Mouse (Mus musculus): ENCODE results near the gene Gm20696.

Gene Gm20696

GRCm38 (mm10) chr6:99344966-99345365, 321.6 kb downstream of the Gm20696 start:
- DNase-seq, result no peak

DNA sequence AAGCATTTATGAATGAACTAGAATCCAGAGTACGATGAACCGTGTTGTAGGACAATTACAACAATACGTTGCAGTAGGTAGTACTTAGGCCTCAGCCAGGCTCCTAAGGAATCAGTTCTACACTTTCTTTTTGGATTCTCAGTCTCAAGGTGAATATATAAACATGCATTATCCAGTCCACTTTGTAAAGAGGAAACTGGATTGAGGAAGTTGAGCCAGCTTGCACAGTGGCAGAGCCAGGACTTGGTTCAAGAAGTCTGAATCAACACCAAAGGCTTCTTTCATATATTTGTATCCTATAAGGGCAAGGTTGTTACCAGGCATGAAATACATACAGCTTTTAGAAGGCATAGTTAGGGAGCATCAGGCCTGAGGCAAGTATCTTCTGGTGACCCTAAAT, 322.2 kb downstream of the Gm20696 start:
- DNase-seq, result no peak

DNA sequence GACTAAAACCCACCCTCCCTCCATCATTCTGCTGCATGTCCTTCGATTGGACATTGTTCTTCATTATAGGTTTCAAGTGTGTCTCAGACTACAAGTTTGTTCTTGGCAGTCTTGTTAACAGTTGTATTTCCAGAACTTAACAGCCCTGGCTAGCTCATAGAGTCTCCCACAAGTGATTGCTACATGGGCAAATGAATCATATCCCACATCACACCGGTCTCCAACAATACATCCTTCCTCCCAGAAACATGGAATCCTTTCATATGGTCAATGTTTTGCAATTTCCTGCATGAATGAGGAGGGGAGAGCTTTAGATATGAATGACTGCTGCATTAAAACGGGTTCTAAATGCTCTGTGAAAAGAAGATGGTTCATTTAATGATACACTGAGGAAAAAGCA, 322.8 kb downstream of the Gm20696 start:
- DNase-seq, result no peak

DNA sequence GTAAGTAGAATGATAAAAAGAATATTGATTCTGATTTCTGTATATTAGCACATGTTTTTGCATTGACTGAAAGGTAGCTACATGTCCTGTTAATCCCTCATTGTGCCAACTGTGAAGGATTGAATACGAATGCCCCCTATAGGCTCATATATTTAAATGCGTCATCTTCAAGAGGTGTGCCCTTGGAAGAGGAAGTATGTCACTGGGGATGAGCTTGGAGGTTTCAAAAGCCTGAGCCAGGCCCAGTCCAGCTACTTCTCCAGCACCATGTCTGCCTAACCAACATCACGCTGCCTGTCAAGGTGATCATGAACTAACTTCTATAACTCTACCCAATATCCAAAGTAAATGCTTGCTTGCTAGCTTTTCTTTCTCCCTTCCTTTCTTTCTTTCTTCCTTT, 324.2 kb downstream of the Gm20696 start:
- no peak for DNase-seq

DNA sequence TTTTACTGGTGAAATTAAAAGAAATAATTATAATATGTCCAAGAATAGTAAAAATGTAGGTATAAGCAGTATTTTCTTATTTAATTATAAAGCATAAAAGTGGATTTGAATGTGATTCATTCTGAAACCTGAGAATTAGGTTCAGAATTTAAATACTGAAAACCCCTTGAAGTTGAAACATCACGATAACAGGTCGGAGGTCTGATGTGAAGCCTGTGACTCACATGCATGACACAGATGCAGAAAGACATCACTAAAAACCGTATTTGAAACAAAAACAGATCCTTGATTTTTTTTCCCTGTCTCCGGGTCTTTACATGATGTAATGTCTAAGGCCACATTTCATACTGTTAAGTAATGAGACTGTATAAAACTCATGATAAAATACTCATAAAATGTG, 325.7 kb downstream of the Gm20696 start:
- no peak for DNase-seq

GRCm38 (mm10) chr6:99339986-99340721, 326.4 kb downstream of the Gm20696 start:
- DNase-seq, result no peak

DNA sequence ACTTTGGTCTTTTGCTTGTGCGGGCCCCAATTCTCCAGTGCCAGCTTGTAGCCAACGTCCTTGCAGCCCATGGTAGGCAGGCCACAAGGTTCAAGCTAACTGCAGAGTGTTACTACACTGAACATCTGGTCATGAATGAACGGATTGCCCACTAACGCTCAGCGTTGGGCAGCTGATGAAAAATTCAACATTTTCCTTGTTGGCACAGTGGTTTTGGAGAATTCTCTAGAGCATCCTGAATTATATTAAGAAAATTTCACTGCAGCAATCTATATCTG, 327.3 kb downstream of the Gm20696 start:
- no peak for DNase-seq

DNA sequence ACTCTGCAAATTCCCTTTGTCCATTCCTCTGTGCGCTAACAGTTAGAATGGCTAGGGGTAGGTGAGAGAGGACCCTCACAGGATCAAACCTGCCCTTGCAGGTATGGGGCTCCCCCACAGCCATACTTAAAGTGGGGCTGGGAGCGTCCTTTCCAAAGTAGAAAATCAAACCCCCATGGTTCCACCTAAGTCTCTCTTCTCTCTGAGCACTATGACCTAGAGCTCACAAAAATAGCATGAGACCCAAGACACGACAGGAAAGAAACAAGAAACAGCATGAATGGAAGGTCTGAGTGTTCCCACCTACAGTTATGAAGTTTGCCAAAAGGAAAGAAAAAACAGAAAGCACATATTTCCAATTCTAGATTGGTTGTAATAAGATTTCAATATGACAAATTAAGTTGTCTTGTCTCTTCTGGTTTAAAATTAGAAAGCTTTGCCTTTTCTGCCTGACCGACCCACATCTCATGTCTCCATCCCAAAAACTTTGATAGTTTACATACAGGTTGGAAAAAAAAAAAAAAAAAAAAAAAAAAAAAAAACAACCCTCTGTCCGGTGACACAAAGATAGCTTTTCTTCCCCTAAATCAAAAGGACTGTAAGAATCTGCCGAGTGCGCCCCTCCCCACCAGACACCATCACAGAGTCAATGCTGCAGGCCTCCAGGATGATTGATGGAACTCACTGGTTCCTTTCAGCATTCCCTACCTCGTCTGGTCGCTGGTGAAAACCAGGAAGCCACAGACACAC, 327.8 kb downstream of the Gm20696 start:
- DNase-seq, result no peak

DNA sequence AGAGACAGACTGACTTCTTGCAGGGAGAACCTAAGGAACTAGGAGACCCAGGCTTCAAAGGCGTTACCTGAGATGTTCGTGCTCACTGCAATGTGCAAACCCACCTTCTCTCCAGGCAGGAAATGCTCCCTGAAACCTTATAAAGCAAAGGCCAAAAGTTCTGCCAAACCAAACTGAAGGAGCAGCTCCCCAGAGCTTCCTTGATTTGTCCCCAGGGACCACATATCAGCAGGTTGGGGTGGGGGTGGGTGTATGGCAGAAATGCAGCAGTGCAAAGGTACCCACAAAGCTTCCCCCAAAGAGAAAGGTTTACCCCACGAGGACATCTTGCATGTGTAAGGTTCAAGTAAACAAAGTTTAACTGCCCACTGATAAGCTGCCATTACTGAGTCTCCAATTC, 328.4 kb downstream of the Gm20696 start:
- DNase-seq, result no peak

DNA sequence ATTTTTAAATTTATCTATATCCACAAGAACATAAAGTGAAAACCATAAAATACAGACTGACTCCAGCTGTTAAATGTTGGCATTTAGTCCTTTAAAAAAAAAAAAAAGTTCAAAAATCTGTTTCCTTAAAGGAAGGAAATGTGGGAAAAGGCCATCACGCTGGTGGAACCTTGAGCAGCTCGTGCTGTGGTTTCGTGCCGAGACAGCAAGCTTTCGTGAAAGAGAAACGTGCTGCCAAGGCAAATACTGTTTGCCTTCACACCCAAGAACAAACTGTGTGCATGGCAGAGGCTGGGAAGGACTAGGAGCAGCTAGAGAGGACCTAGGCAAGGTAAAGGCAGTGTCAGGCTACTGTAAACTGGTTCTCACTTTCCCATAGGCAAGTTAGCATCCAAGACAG, 329.0 kb downstream of the Gm20696 start:
- no peak for DNase-seq

- no peak for DNase-seq
These were observed 330.4 kb downstream of the Gm20696 start for GRCm38 (mm10) chr6:99336191-99336590.

- no peak for DNase-seq
These were observed 331.3 kb downstream of the Gm20696 start for GRCm38 (mm10) chr6:99335174-99335830.

- DNase-seq, result no peak
These were observed 332.3 kb downstream of the Gm20696 start for GRCm38 (mm10) chr6:99334255-99334654.

DNA sequence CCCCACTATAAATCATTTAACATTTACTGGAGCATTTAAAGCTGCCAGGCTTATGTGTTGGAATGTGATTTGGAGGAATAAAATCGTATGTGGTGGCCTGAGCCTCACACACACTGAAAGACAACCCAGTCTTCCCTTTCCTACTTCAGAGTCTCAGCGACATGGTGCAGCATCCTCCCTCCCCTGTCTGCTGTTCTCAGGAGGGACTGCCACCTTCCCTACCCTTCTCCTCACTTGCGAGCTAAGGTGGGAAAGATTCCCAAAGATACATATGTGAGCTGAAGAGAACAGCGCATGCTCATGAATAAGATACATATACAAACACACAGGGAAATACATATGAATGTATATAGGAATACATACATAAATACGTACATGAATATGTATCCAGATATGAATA, 333.5 kb downstream of the Gm20696 start:
- DNase-seq, result no peak

GRCm38 (mm10) chr6:99330169-99330568, 336.4 kb downstream of the Gm20696 start:
- DNase-seq, result no peak

DNA sequence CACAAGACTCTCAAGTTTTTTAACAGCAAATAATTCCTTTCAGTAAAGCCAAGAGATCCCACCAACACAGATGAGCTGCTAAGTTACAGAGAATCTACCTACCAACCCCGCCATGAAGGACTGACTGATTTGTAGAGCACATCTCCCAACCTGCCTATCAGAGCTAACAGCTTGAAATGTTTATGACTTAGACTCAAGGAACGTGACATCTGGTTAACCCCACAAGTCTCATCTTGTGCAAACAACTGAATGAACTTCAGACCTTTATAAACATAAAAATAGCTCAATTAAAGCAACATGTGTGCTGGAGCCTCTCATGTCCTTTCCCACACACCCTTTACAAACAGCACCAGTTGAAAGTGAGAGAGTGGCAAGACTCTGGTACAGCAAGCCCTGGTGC, 338.0 kb downstream of the Gm20696 start:
- DNase-seq, result no peak

DNA sequence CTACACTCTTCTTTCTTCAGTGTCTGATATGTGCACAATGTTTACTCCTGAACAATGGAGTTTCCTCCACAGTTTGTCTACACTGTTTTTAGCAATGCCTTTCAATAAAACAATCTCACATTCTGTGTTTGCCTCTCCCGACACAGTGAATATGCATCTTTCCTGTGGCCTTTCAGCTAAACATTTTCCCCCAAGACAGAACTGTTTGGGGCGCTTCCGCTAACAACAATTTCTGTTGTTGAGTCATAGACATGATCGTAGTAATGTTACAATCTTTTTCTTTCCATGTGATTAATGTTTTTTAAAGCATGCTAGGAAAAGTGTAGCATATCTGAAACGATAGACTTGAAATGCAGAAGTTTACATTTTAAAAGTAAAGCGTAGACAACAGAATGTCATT, 338.5 kb downstream of the Gm20696 start:
- no peak for DNase-seq

DNA sequence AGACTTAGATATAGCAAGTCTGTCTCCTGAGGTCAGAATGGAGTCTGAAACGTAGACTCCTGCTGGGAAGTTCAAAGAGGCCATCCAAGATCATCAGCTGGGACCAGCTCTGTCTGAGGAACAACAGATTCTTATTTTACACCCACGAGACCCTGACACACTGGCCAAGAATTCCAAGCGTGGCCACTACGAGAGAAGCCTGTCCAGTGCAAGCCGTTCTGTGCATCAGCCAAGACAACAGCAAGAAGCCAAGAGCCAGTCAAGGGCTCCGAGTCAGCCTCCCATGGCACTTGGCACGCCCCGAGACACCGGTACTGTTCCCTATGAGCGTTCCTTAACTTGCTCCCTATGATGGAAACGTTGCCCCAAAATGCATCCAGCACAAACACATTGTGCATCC, 338.9 kb downstream of the Gm20696 start:
- DNase-seq, result peak; percentile 28 to 32

GRCm38 (mm10) chr6:99325881-99326280, 340.7 kb downstream of the Gm20696 start:
- DNase-seq, result no peak

DNA sequence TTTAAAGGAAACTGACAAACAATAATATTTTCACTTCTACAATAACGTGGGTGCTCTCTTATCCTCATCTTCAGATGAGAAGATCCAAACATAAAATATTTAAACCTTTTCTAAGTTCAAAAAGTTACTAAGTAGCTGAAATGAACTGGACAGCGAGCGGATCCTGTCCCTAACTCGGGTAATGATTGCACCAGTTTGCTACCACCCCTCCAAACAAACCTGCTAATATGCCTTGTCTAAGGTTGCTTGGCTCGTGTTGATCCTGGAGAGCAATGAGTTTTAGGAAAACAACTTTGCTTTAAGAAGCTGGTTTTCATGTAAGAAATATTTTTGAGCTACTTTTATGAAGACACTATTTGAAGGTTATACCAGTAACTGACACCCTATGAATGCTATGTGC, 341.1 kb downstream of the Gm20696 start:
- DNase-seq, result no peak

DNA sequence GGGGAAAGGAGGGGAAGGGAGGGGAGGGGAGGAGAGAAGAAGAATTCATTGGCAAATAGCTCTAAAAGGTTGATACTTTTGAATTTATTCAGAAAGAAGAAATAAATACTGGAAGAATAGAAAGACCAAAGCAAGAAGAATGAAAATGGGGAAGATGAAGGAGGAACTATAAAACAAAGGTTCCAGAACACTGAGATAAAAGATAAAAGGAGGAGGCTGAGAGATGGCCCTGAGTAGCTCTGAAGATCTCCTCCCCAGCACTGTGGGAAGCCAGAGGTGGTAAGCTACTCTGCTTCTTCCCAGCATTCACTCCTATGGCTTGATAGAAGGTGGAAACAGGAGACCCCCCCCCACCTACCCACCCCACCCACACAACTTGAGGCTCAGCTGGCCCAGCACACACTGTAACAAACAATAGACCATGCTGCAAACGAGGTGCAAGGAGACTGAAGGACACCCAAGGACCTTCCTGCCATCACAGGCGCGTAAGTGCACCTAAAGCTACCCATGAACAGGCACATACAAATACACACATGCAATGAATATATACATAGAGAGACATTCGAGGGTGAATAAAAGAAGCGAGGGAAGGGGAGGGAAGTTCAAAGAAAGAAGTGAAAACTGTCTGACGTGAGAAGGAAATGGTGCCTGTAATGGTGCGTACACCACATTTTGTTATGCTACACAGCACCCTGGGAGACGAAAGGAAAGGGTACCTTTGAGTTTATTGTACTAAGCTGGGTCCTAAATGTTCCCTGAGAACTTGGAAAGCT, 344.3 kb downstream of the Gm20696 start:
- DNase-seq, result no peak

GRCm38 (mm10) chr6:99320444-99320843, 346.2 kb downstream of the Gm20696 start:
- no peak for DNase-seq
